ENCODE assay signal across 8 mouse cellular contexts in genomic region chr3:90051441-90052350, GRCm38 (mm10). TPM values are rescaled to one million over a fixed set of nuclear protein-coding genes. Genes with fewer than 3 reads are reported as not detected.
DNase-seq lines count a peak whose midpoint lies in the region; ATAC-seq and TF ChIP-seq lines count a peak whose summit lies in the region.

4933434E20Rik (plus strand) TSS chr3:90051636.

- H3K27me3 ChIP-seq in cerebellum, adult 2 months (ENCODE audit: control insufficient read depth, insufficient read depth, low read length) = no peaks in the 10 kb centered on the region
- no peaks in the 10 kb centered on the region for H3K27me3 ChIP-seq in hindbrain, embryonic 13.5 days

- H3K4me2 ChIP-seq in hindbrain, embryonic 13.5 days = peak within 1 kb of the TSS; percentile 81

- H3K9ac ChIP-seq in hindbrain, embryonic 13.5 days = peak within 1 kb of the TSS; percentile 97

- ATAC-seq in hindbrain, embryonic 13.5 days (ENCODE audit: low FRiP score) = peak; percentile 85
- ATAC-seq in megakaryocyte, adult 5-6 weeks (ENCODE audit: poor library complexity, severe bottlenecking) = peak; percentile 22

- WGBS in cerebellum, adult 2 months = under 1% methylated on average over 41 of the region's 43 CpGs
- WGBS in hindbrain, embryonic 13.5 days = 0% methylated on average over 41 of the region's 43 CpGs

- H3K27ac ChIP-seq in cerebellum, adult 2 months (ENCODE audit: insufficient read depth, low read length) = peak within 1 kb of the TSS; percentile 79; the same call in 1 of the 2 replicates
- peak within 1 kb of the TSS; percentile 95 for H3K27ac ChIP-seq in hindbrain, embryonic 13.5 days

- H3K9me3 ChIP-seq in hindbrain, embryonic 13.5 days = no peaks in the 10 kb centered on the region

- TF ChIP-seq CTCF in cerebellum, adult 2 months (IDR thresholded peaks at IDR 0.05; ENCODE audit: borderline replicate concordance, insufficient read depth, low read depth, low read length) = no peak

- peaks cover 24% of the 10 kb centered on the region for H3K36me3 ChIP-seq in hindbrain, embryonic 13.5 days

- H3K4me1 ChIP-seq in cerebellum, adult 2 months (ENCODE audit: control insufficient read depth, insufficient read depth, low read length) = peaks cover 8% of the 10 kb centered on the region
- H3K4me1 ChIP-seq in hindbrain, embryonic 13.5 days (replicated peaks) = peaks cover 45% of the 10 kb centered on the region

- DNase-seq in cerebellum, adult 2 months = peak in 1 of 2 experiments; percentile 16
- DNase-seq in cerebellum, adult 11 months = no peak
- peak; percentile 24 to 64 for DNase-seq in cerebellum, postnatal 4 days (ENCODE audit: low spot score in 2 of 2)
- DNase-seq in frontal cortex, postnatal 36 days (ENCODE audit: low spot score in 2 of 2) = peak; percentile 21 to 42
- DNase-seq in left cerebral cortex, adult 8-10 months (ENCODE audit: low spot score in 2 of 2) = peak; percentile 9 to 32
- DNase-seq in right cerebral cortex, postnatal 10 days (ENCODE audit: low spot score in 2 of 2) = peak; percentile 63

- TF ChIP-seq POLR2A in cerebellum, adult 2 months (IDR thresholded peaks at IDR 0.05; ENCODE audit: borderline replicate concordance, insufficient read depth, low read length) = no peak

- peak within 1 kb of the TSS; percentile 95 for H3K4me3 ChIP-seq in cerebellum, adult 2 months (replicated peaks; ENCODE audit: insufficient read depth, low read depth, low read length)
- peak within 1 kb of the TSS; percentile 87 for H3K4me3 ChIP-seq in hindbrain, embryonic 13.5 days

RNA-seq across cellular contexts. Expression of gene 4933434E20Rik, which starts in this region (rescaled TPM):
- polyA plus RNA-seq in cerebellum, adult 2 months (2012; rRNA removed) = 112 and 116 TPM in 2 replicates
- 225 and 227 TPM in 2 replicates for polyA plus RNA-seq in hindbrain, embryonic 13.5 days (2015; fragmentation: Nextera tagmentation; extraction: Ambion mirVana)
- 100 to 1,000 TPM in 2 of 4 experiments, 10 to 100 TPM in 2; 96.0 to 104 (median 100) TPM for total RNA-seq in left cerebral cortex, adult 8-10 months (2022)
- total RNA-seq in megakaryocyte, adult 5-6 weeks (2015) = 46.7 and 50.9 TPM in 2 replicates
- 39.0 and 55.0 TPM in 2 replicates for total RNA-seq in megakaryocyte, adult 5-6 weeks (2017)
